Mouse (Mus musculus) monocyte, adult 2 months (primary cell): ENCODE measurements around the gene Gdpd4.

Experiments
- DNase-seq, 2 experiments: peaks; one replicate each; pipeline ENCODE4 v3.0.0; 2022; ENCODE audit warnings: low spot score in 2 of 2, low read depth in 1 of 2

Gene Gdpd4

GRCm38 (mm10) chr7:98084541-98085293 is 165.0 kb downstream of the Gdpd4 start:
- DNase-seq = no peak

- DNase-seq = no peak
Observed at GRCm38 (mm10) chr7:98085314-98085713, 165.6 kb downstream of the Gdpd4 start.

- DNase-seq = no peak
Observed at GRCm38 (mm10) chr7:98086346-98086745, 166.6 kb downstream of the Gdpd4 start.

- no peak for DNase-seq
Observed at GRCm38 (mm10) chr7:98095852-98096251, 176.1 kb downstream of the Gdpd4 start.

- DNase-seq = no peak
Observed at GRCm38 (mm10) chr7:98097557-98097956, 177.8 kb downstream of the Gdpd4 start.
